ENCODE assay signal across 14 mouse cellular contexts in genomic region chr12:76579806-76580205, GRCm38 (mm10).
"Had no signal": no experiment of that assay in that cellular context is flagged by ENCODE, and none has a peak within 500 bp of the region (broad histone marks: within the 10 kb centered on the region; RNA-seq: fewer than 3 reads in every experiment).

No protein-coding gene starts in this region.

- DNase-seq: gastrocnemius, adult 2 months; gastrocnemius, postnatal 10 days; gastrocnemius, postnatal 25 days; heart, adult 2 months; heart, postnatal 14 days; heart, postnatal 4 days; kidney, adult 18-20 months; kidney, adult 8-10 months; kidney, postnatal 10 days; kidney, postnatal 25 days; kidney, postnatal 4 days; liver; liver, embryonic 13.5 days; liver, postnatal 0 days had no signal
